Comparison of ENCODE assay signal across 8 mouse cellular contexts in genomic region chr12:110447306-110447705, GRCm38 (mm10). TPM values are rescaled to one million over a fixed set of nuclear protein-coding genes. Genes with fewer than 3 reads are reported as not detected.
DNase-seq lines count a peak whose midpoint lies in the region; ATAC-seq and TF ChIP-seq lines count a peak whose summit lies in the region.

No protein-coding gene starts in this region.

- ATAC-seq in embryonic facial prominence, embryonic 11.5 days (replicated peaks; ENCODE audit: insufficient number of reproducible peaks, low FRiP score, low TSS enrichment, low read depth): peak; percentile 68
- ATAC-seq in heart, embryonic 12.5 days (ENCODE audit: insufficient number of reproducible peaks, low FRiP score): peak; percentile 49
- ATAC-seq in kidney, embryonic 15.5 days (replicated peaks; ENCODE audit: low FRiP score): peak; percentile 60
- ATAC-seq in lung, postnatal 0 days: peak; percentile 32

- peak overlapping the region; percentile 41; the same call in 1 of the 2 replicates for H3K27ac ChIP-seq in embryonic facial prominence, embryonic 11.5 days (replicated peaks; ENCODE audit: low read depth, low read length)
- peak overlapping the region; percentile 96 for H3K27ac ChIP-seq in heart, embryonic 12.5 days (ENCODE audit: poor library complexity, severe bottlenecking)
- peak overlapping the region; percentile 78; the same call in 1 of the 2 replicates for H3K27ac ChIP-seq in kidney, embryonic 15.5 days
- H3K27ac ChIP-seq in lung, postnatal 0 days (ENCODE audit: low read length): peak overlapping the region; percentile 84

- no peak for TF ChIP-seq EP300 in lung, postnatal 0 days (IDR thresholded peaks at IDR 0.05)

- under 1% methylated on average over 32 of the region's 39 CpGs for WGBS in embryonic facial prominence, embryonic 11.5 days
- WGBS in heart, embryonic 12.5 days: under 1% methylated on average over 30 of the region's 39 CpGs
- under 1% methylated on average over 35 of the region's 39 CpGs for WGBS in kidney, embryonic 15.5 days
- WGBS in lung, postnatal 0 days: 3% methylated on average over 14 of the region's 39 CpGs

- peak overlapping the region; percentile 80 for H3K4me3 ChIP-seq in embryonic facial prominence, embryonic 11.5 days (ENCODE audit: low read depth, low read length)
- peak overlapping the region; percentile 97 for H3K4me3 ChIP-seq in heart, embryonic 12.5 days
- peak overlapping the region; percentile 95 for H3K4me3 ChIP-seq in kidney, embryonic 15.5 days (replicated peaks)
- peak overlapping the region; percentile 84 for H3K4me3 ChIP-seq in lung, postnatal 0 days (ENCODE audit: low read depth, low read length)

- peak; percentile 31 to 59 for DNase-seq in CD8-positive naive resting alpha-beta T cell, adult 2 months (ENCODE audit: low read depth in 2 of 2, low spot score in 2 of 2)
- DNase-seq in adrenal gland, adult 18-20 months (ENCODE audit: low spot score in 2 of 2): peak; percentile 50 to 61
- peak; percentile 33 for DNase-seq in embryonic facial prominence, embryonic 11.5 days (ENCODE audit: low spot score)
- peak; percentile 58 for DNase-seq in lung, postnatal 0 days (ENCODE audit: low spot score)
- peak; percentile 31 for DNase-seq in ovary, postnatal 10 days (ENCODE audit: low spot score)
- DNase-seq in thymus, postnatal 4 days: peak; percentile 79

- no peaks in the 10 kb centered on the region for H3K4me1 ChIP-seq in embryonic facial prominence, embryonic 11.5 days (ENCODE audit: control insufficient read depth, insufficient read depth, low read length)
- peaks cover 5% of the 10 kb centered on the region; the same call in 1 of the 2 replicates for H3K4me1 ChIP-seq in heart, embryonic 12.5 days (replicated peaks)
- H3K4me1 ChIP-seq in kidney, embryonic 15.5 days: peaks cover 16% of the 10 kb centered on the region
- peaks cover 9% of the 10 kb centered on the region; the same call in 1 of the 2 replicates for H3K4me1 ChIP-seq in lung, postnatal 0 days (ENCODE audit: insufficient read depth, low read depth, low read length)

- no peaks in the 10 kb centered on the region for H3K27me3 ChIP-seq in embryonic facial prominence, embryonic 11.5 days (ENCODE audit: control insufficient read depth, insufficient read depth, low read length)
- peaks cover 20% of the 10 kb centered on the region for H3K27me3 ChIP-seq in heart, embryonic 12.5 days (replicated peaks)
- H3K27me3 ChIP-seq in kidney, embryonic 15.5 days: peaks cover 14% of the 10 kb centered on the region; the same call in 1 of the 2 replicates
- H3K27me3 ChIP-seq in lung, postnatal 0 days (replicated peaks; ENCODE audit: insufficient read depth, low read length): no peaks in the 10 kb centered on the region

- H3K9me3 ChIP-seq in embryonic facial prominence, embryonic 11.5 days (replicated peaks; ENCODE audit: control insufficient read depth, low read length): no peaks in the 10 kb centered on the region
- H3K9me3 ChIP-seq in heart, embryonic 12.5 days (replicated peaks): no peaks in the 10 kb centered on the region
- H3K9me3 ChIP-seq in kidney, embryonic 15.5 days (replicated peaks): no peaks in the 10 kb centered on the region
- H3K9me3 ChIP-seq in lung, postnatal 0 days (ENCODE audit: low read length): no peaks in the 10 kb centered on the region

- H3K9ac ChIP-seq in embryonic facial prominence, embryonic 11.5 days (replicated peaks; ENCODE audit: low read length): peak overlapping the region; percentile 76
- peak overlapping the region; percentile 94 for H3K9ac ChIP-seq in heart, embryonic 12.5 days
- peak overlapping the region; percentile 87 for H3K9ac ChIP-seq in kidney, embryonic 15.5 days
- H3K9ac ChIP-seq in lung, postnatal 0 days (replicated peaks; ENCODE audit: low read depth): peak overlapping the region; percentile 71

- TF ChIP-seq CTCF in lung, postnatal 0 days (IDR thresholded peaks at IDR 0.05): no peak

- peak overlapping the region; percentile 81 for H3K4me2 ChIP-seq in embryonic facial prominence, embryonic 11.5 days (ENCODE audit: low read depth, low read length)
- peak overlapping the region; percentile 91 for H3K4me2 ChIP-seq in heart, embryonic 12.5 days
- peak overlapping the region; percentile 86 for H3K4me2 ChIP-seq in kidney, embryonic 15.5 days
- H3K4me2 ChIP-seq in lung, postnatal 0 days (replicated peaks; ENCODE audit: low read depth, low read length): peak overlapping the region; percentile 92

- no peaks in the 10 kb centered on the region for H3K36me3 ChIP-seq in embryonic facial prominence, embryonic 11.5 days (replicated peaks; ENCODE audit: control insufficient read depth, insufficient read depth, low read depth, low read length)
- H3K36me3 ChIP-seq in heart, embryonic 12.5 days: 0 out of 2 replicates have a peak, but pooled peaks cover 3% of the 10 kb centered on the region
- H3K36me3 ChIP-seq in kidney, embryonic 15.5 days: 0 out of 2 replicates have a peak, but pooled peaks cover 6% of the 10 kb centered on the region
- H3K36me3 ChIP-seq in lung, postnatal 0 days (ENCODE audit: insufficient read depth, low read length): 0 out of 2 replicates have a peak, but pooled peaks cover 8% of the 10 kb centered on the region

RNA-seq across cellular contexts. Expression of gene Ppp2r5c, which starts 0.4 kb away (rescaled TPM):
- total RNA-seq in adrenal gland, adult 18-20 months (2021): 100 to 1,000 TPM in 1 of 2 experiments, 10 to 100 TPM in 1; 97.8 to 113 TPM
- polyA plus RNA-seq in embryonic facial prominence, embryonic 11.5 days (2014; fragmentation: Nextera tagmentation; extraction: Ambion mirVana): 177 and 193 TPM in 2 replicates
- 142 and 147 TPM in 2 replicates for polyA plus RNA-seq in heart, embryonic 12.5 days (2016; fragmentation: Nextera tagmentation; extraction: Ambion mirVana)
- polyA plus RNA-seq in kidney, embryonic 15.5 days (2015; fragmentation: Nextera tagmentation; extraction: Ambion mirVana): 141 and 143 TPM in 2 replicates
- polyA plus RNA-seq in lung, postnatal 0 days (2015; fragmentation: Nextera tagmentation; extraction: Ambion mirVana): 102 and 105 TPM in 2 replicates

Comparison
In these comparisons a context has a peak if more than half of its experiments do, and no peak if none do; other contexts are left out.
1. Peak in every context shown above with its lines: DNase-seq, ATAC-seq, H3K4me3 ChIP-seq and H3K27ac ChIP-seq.
2. H3K27ac ChIP-seq: peak in every context shown above with its lines; median percentile 96 in heart, embryonic 12.5 days; 84 in lung, postnatal 0 days; 78 in kidney, embryonic 15.5 days; 41 in embryonic facial prominence, embryonic 11.5 days.